Mouse (Mus musculus) left cerebral cortex, adult 6 months (tissue): ENCODE measurements around the gene Pds5b. TPM values are rescaled to one million over a fixed set of nuclear protein-coding genes. Genes with fewer than 3 reads are reported as not detected.

Experiments
- long read RNA-seq, 2 experiments: library from polyadenylated mRNA; unstranded; transcript quantifications; one replicate each; pipeline ENCODE4 v2.0.0; 2019 to 2020
- polyA plus RNA-seq: library from polyadenylated mRNA; unstranded; fragments of <200 nt; fragmentation: Nextera tagmentation; gene quantifications from 2 replicates; pipeline ENCODE4 v1.2.3, GENCODE M21; 2021

The Pds5b gene
- 7.9 and 9.3 TPM in 2 replicates for polyA plus RNA-seq
- long read RNA-seq, experiment 1, full-length matches to known transcripts, result 5 of 80 reads
- long read RNA-seq, experiment 1, partial matches to known transcripts, result 71 of 80 reads
- long read RNA-seq, experiment 1, other reads (novel, unspliced or antisense), result 4 of 80 reads
- long read RNA-seq, experiment 2, full-length matches to known transcripts, result 1 of 40 reads
- long read RNA-seq, experiment 2, partial matches to known transcripts, result 19 of 40 reads
- long read RNA-seq, experiment 2, other reads (novel, unspliced or antisense), result 20 of 40 reads

GRCm38 (mm10) chr5:150673153-150673835, at the start of gene Pds5b:
Gene Pds5b, plus strand, starts transcription at chr5:150673739.

GRCm38 (mm10) chr5:150666133-150666739, 7.3 kb upstream of the Pds5b start, which contains the start of gene N4bp2l2:
Gene N4bp2l2, minus strand, starts transcription at chr5:150666183.

Other genes with a start within 250 kb of the Pds5b start
- gene Zar1l, start 155.6 kb upstream of the Pds5b start, polyA plus RNA-seq, result 2.1 and 3.1 TPM in 2 replicates
- 2.4 TPM in 2 replicates for gene Brca2, start 151.1 kb upstream of the Pds5b start, polyA plus RNA-seq
- gene N4bp2l1, start 76.6 kb upstream of the Pds5b start, polyA plus RNA-seq, result 16.7 and 18.3 TPM in 2 replicates
- 12.2 and 12.7 TPM in 2 replicates for gene N4bp2l2, start 7.6 kb upstream of the Pds5b start, polyA plus RNA-seq